Mouse (Mus musculus): Measurements from ENCODE around the gene Snap25. TPM values are rescaled to one million over a fixed set of nuclear protein-coding genes. Genes with fewer than 3 reads are reported as not detected.
A peak's percentile ranks its signal among the peaks of the same experiment; 100 is the strongest.

Gene Snap25
- polyA plus RNA-seq (2015; fragmentation: Nextera tagmentation; extraction: Ambion mirVana) = 0.71 and 0.94 TPM in 2 replicates

DNA sequence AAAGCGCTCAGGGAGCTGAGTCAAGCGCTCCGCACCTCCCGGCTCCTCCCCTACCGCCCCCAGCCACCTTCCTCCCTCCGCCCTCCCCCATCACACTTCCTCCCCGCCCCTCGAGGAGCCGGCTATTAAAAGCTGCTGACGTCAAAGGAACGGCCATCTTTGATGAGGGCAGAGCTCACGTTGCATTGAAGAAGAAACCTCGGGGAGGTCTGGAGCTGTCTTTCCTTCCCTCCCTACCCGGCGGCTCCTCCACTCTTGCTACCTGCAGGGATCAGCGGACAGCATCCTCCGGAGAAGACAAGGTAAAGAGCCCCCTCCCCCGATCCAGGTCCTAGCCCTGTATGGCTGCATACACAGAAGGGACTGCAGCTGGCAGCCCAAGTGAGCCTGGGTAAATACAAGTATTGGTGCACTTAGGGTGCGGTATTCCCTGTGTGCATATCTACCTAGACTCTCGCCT is at the start of gene Snap25:
Gene Snap25 (plus strand): TSS at position 155 of the 460 bp plus-strand sequence.
- ATAC-seq (ENCODE audit: low FRiP score, low read depth) = peak; percentile 42
- Histone ChIP-seq H3K4me1 (peaks cover 25% of the 10 kb centered on the region), H3K4me3 (peak within 1 kb of the TSS; percentile 40), H3K4me2 (replicated peaks) (peak within 1 kb of the TSS; percentile 68), H3K36me3 (no peaks in the 10 kb centered on the region), H3K9ac (no peak within 1 kb of the TSS), H3K27me3 (peaks cover 24% of the 10 kb centered on the region), H3K9me3 (no peaks in the 10 kb centered on the region), H3K27ac (no peak within 1 kb of the TSS)
- 0% methylated on average over 20 of the region's 20 CpGs for WGBS

DNA sequence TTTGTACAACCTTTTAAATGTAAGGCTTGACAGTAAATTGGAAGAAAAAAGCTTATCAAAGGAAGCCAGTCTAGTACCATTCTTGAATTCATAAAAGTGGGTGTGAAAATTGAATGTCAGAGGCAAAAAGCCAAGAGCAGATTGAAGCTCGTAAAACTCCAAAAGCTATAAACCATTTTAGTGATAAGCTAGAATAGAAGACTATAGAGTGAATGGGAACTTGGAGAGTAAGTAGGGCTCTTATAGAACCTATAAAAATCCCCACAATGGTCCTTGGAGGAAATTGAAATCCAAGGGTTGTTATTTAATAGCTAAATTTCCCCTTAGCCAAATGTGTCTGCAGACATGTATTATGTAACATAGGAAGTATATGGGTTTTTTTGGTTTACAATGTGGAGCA is 46.3 kb upstream of the Snap25 start:
- no peaks in the 10 kb centered on the region for H3K36me3 ChIP-seq
- no peaks in the 10 kb centered on the region for H3K9me3 ChIP-seq
- no peak overlapping the region for H3K27ac ChIP-seq
- H3K27me3 ChIP-seq = no peaks in the 10 kb centered on the region
- no peak overlapping the region for H3K4me3 ChIP-seq
- no peak overlapping the region for H3K9ac ChIP-seq
- WGBS = 50% methylated on average over 1 of the region's 1 CpGs
- peak; percentile 81 for ATAC-seq (ENCODE audit: low FRiP score, low read depth)
- H3K4me1 ChIP-seq = peaks cover 15% of the 10 kb centered on the region
- no peak overlapping the region for H3K4me2 ChIP-seq (replicated peaks)

DNA sequence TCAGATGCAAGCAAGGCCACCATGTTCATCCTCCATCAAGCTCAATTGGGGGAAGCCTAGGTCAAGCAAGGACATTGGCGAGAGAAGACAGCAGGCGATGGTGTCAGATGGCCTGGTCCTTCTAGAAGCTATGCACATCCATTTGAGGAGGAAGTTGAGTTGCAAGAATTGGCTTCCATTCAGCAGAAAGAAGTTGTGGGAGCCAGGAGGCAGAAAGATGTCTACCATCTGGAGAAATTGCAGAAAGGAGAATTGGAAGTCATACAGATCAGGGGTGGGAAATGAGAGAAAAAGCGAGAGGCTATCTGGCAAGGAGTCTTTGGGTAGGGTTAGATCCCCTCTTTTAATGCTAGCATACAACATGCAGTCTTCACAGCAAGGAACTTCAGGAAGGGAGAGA is 44.1 kb upstream of the Snap25 start:
- Histone ChIP-seq H3K36me3 (no peaks in the 10 kb centered on the region), H3K4me2 (replicated peaks) (no peak overlapping the region), H3K4me1 (peaks cover 15% of the 10 kb centered on the region), H3K4me3 (no peak overlapping the region), H3K27ac (0 out of 2 replicates have a peak overlapping the region, but pooled peaks have one; percentile 3), H3K9ac (no peak overlapping the region), H3K27me3 (no peaks in the 10 kb centered on the region), H3K9me3 (no peaks in the 10 kb centered on the region)
- 84% methylated on average over 3 of the region's 3 CpGs for WGBS
- no peak for ATAC-seq (ENCODE audit: low FRiP score, low read depth)

DNA sequence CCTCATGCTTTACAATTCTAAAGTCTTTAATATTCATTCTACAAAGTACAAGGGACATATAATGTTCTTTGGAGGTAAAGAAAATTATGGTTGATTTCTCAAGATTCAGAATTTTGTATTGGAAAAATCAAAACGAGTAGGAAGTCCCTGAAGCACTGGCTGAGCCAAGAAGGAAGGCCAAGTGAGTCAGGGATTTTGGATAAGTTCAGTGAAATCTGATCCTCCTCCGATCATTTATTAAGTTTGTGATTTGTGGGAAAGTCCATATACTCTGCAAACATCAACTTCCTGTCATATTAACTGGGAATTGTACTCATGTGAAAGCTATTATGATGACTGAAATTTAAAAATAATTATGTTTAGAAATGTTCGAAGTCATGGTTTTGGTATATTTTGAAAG is 43.6 kb upstream of the Snap25 start:
- no peaks in the 10 kb centered on the region for H3K9me3 ChIP-seq

DNA sequence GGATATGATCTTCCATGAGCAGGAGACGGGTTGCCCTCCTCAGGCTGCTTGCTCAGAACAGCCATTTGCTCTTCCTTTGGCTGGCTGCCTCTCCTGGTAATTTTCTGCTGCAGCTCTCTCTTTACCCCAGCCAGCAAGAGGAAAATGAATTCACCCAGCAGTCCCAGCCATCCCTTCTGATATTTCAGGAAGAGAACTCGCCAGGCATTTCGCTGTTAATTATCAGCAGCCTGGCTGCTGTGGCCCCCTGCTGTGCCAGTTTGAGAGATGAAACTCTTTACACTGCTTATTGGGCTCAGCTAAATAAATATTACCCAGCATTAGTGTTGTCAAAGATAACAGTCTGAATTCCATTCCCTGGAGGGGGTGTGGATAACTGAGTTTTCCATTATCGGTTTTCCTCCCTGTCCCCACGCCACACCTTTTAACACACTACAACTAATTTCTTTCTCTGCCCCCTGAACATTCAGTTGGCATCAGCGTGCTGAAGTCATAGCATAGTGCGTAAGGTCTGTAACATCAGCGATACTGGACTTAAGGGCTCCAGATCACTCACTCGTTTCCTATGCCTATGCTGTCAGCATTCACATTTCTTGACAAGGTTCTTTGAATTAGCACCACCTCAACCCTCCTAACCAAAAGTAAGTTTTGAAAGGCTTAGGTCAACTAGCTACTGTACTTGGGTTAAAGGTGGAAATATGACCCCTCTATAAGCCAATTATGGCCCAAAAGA is 42.5 kb upstream of the Snap25 start:
- Histone ChIP-seq H3K4me3 (no peak overlapping the region), H3K4me2 (replicated peaks) (0 out of 2 replicates have a peak overlapping the region, but pooled peaks have one; percentile 7), H3K9me3 (no peaks in the 10 kb centered on the region), H3K36me3 (no peaks in the 10 kb centered on the region), H3K27ac (no peak overlapping the region), H3K27me3 (no peaks in the 10 kb centered on the region), H3K4me1 (peaks cover 15% of the 10 kb centered on the region), H3K9ac (no peak overlapping the region)
- WGBS = 34% methylated on average over 9 of the region's 9 CpGs
- no peak for ATAC-seq (ENCODE audit: low FRiP score, low read depth)

More for the DNA sequence above, 43.6 kb upstream of the Snap25 start:
- peaks cover 15% of the 10 kb centered on the region for H3K4me1 ChIP-seq
- H3K9ac ChIP-seq = no peak overlapping the region
- ATAC-seq (ENCODE audit: low FRiP score, low read depth) = no peak
- no peak overlapping the region for H3K27ac ChIP-seq
- no peak overlapping the region for H3K4me3 ChIP-seq
- no peak overlapping the region for H3K4me2 ChIP-seq (replicated peaks)
- WGBS = 66% methylated on average over 3 of the region's 3 CpGs
- H3K36me3 ChIP-seq = no peaks in the 10 kb centered on the region
- H3K27me3 ChIP-seq = no peaks in the 10 kb centered on the region

DNA sequence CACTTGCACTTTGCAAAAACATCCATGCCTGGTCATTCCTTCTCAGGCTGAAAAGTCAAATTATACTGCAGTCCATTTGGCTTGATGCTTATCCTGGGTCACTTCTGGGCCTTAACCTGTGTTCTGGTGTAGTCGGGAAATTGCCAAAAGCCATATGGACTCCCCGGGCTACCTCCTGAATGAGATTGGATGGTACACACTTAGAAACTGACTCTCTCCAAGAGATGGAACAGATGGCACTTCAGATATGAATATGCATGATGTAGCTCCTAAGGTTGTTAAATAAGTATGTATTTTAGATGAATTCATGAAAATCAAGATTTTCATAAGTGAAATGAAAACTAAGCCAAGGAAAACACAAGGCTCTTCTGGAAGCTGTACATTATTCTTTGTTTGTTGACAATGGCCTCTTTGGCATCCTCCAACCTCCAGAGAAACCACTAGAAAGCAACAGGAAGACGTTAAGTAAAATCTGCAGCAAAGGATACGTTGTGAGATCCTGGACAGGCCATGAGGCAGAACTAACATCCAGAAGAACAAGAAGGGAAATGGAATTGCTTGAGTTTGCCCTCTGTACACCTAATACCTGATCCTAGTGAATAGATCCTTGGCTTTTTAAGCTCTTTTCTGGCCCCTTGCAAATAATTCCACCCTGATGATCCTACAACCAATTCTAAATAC is 39.0 kb upstream of the Snap25 start:
- Histone ChIP-seq H3K27ac (no peak overlapping the region), H3K27me3 (no peaks in the 10 kb centered on the region), H3K9me3 (no peaks in the 10 kb centered on the region), H3K9ac (no peak overlapping the region), H3K4me3 (no peak overlapping the region), H3K4me2 (replicated peaks) (no peak overlapping the region), H3K36me3 (no peaks in the 10 kb centered on the region), H3K4me1 (peaks cover 15% of the 10 kb centered on the region)
- no peak for ATAC-seq (ENCODE audit: low FRiP score, low read depth)
- WGBS = 81% methylated on average over 4 of the region's 4 CpGs

DNA sequence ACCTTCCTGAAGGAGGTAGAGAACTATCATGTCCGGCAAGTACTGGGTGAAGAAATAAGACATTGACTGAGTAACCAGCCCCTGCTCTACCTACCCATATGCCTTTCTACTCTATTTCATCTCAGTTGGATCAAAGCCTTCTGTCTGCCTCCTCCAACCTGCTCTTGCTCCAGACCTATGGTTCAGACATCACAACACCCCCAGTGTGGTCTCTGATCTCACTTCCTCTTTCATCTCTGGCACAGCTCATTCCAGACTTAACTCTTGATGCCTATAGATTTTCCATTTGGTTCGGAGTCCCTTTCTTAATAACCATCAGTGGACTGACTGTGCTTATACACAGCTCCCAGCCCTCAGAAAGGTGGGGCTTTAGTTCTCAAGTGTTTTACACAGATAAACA is 37.1 kb upstream of the Snap25 start:
- Histone ChIP-seq H3K9ac (no peak overlapping the region), H3K9me3 (no peaks in the 10 kb centered on the region), H3K27ac (no peak overlapping the region), H3K36me3 (no peaks in the 10 kb centered on the region), H3K27me3 (no peaks in the 10 kb centered on the region), H3K4me2 (replicated peaks) (no peak overlapping the region), H3K4me3 (no peak overlapping the region), H3K4me1 (peaks cover 17% of the 10 kb centered on the region)
- no peak for ATAC-seq (ENCODE audit: low FRiP score, low read depth)
- 85% methylated on average over 2 of the region's 2 CpGs for WGBS

DNA sequence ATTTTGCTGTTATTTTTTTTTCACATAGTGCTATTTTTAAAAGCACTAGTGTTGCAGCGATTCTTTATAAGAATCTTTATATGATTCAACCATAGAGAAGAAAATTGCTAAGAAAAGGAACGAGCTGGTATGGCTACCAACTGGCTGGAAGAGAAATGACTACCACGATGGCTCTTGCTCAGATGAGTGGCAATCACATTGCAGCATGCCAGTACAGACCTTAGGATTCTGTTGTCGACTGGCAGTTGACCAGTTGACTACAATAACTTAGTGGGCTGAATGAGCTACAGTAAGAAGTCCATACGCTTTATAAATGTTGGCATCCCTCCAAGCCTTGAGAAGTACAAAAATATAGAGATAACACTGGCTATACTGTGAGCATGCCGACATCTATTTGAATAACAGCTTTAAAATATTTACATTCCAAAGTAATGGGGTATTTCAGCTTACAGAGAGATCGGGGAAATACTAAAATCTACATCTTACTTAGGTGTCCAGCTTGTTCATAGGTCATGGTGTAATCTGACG is 36.3 kb upstream of the Snap25 start:
- Histone ChIP-seq H3K9ac (no peak overlapping the region), H3K4me2 (replicated peaks) (no peak overlapping the region), H3K27ac (no peak overlapping the region), H3K4me1 (peaks cover 17% of the 10 kb centered on the region), H3K27me3 (no peaks in the 10 kb centered on the region), H3K4me3 (no peak overlapping the region), H3K9me3 (no peaks in the 10 kb centered on the region), H3K36me3 (no peaks in the 10 kb centered on the region)
- no peak for ATAC-seq (ENCODE audit: low FRiP score, low read depth)
- 83% methylated on average over 8 of the region's 8 CpGs for WGBS

DNA sequence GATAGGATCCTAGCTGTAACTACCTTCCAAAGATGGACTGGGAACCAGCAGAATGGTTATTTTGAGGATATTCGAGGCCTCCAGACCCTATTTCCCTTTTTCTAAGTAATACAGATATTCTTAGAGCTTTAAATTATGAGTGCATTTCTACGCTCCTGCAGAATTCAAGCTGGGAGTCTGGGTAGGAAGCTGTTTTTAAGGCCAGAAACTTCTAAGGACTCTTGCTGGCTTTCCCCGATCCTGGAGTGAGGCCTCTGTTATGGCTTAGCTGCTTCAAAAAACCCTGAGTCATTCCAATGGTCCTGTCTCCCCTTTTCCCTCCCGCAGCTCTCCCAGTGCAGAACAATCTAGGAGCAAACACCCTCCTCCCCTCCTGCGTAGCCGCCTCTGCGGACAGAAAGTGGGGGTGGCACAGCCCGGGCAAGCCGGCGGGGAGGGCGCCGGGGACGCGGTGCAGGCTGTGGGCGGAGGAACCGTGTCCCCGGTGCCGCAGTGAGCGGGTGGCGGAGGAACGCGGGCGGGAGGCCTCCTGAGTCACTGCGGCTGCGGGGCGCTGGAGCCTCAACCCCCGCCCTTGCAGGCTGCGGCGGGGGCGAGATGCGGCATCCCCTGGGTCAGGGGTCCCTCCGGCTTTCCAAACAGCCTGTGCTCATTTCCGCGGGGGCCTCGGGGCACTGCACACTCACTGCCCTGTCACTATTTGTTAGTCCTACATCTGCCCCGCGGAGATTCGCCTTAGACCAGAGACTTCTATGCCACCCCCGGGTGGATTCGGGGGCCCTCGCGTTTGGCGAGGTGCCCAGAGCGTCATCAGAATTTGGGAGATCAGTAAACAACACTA is 34.7 kb upstream of the Snap25 start:
- Histone ChIP-seq H3K4me1 (peaks cover 17% of the 10 kb centered on the region), H3K9me3 (no peaks in the 10 kb centered on the region), H3K9ac (peak overlapping the region; percentile 76), H3K27ac (peak overlapping the region; percentile 82), H3K4me2 (replicated peaks) (peak overlapping the region; percentile 91), H3K4me3 (peak overlapping the region; percentile 58), H3K36me3 (no peaks in the 10 kb centered on the region), H3K27me3 (no peaks in the 10 kb centered on the region)
- WGBS = 2% methylated on average over 44 of the region's 44 CpGs
- ATAC-seq (ENCODE audit: low FRiP score, low read depth) = peak; percentile 69

DNA sequence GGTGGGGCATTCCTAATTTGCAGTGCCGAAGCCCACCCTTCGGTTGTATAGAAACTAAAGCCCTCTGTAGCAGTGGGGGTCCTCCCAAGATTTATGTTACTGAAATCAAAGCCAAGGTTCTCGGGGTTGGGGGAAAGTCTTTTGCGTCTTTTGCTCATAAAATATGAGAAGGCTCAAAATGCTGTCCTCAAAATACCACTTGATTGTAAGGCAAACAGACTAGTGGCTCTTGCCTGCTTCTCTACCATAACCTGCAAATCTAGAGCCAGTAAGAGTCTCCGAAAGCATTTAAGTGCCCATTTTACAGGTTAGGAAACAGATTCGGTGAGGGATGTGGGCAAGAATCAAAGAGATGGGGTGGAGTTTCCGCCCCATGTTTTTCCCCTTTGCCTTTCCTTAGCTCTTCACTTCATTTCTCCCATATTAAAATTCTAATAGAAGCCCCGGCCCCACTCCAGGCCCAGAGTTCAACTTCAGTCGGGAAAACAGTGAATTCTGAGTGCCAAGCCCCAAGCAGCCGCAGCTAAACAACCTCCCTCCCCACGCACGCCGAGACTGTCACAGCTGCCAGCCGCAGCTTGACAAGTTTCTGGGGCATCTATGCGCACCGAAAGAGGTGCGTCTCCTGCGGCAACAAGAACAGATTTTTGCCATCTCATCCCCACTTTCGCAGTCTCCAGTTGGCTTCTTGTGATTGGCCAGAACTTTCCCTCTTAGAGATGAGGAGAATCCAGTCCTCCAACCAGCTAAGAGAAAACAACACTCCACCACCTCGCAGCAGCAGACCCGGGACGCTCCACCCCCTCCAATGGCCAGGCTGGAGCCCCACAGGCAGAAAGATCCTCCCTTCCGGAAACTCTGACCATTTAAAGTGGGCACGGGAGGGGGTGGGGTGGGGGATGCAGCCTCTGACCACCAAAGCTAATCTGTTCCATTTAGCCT is 33.7 kb upstream of the Snap25 start:
- ATAC-seq (ENCODE audit: low FRiP score, low read depth) = peak; percentile 92
- H3K9ac ChIP-seq = peak overlapping the region; percentile 76
- H3K4me2 ChIP-seq (replicated peaks) = peak overlapping the region; percentile 91
- H3K36me3 ChIP-seq = no peaks in the 10 kb centered on the region
- H3K9me3 ChIP-seq = no peaks in the 10 kb centered on the region
- peak overlapping the region; percentile 82 for H3K27ac ChIP-seq
- WGBS = 1% methylated on average over 24 of the region's 24 CpGs
- H3K4me1 ChIP-seq = peaks cover 17% of the 10 kb centered on the region
- H3K4me3 ChIP-seq = peak overlapping the region; percentile 58
- H3K27me3 ChIP-seq = no peaks in the 10 kb centered on the region

All from limb, embryonic 13.5 days (tissue).